Mouse (Mus musculus): ENCODE results near the gene Stk19.

GRCm38 (mm10) chr17:34862416-34863081, 25.8 kb upstream of the Stk19 start, which contains the start of gene Cfb:
- TF ChIP-seq CTCF (IDR thresholded peaks at IDR 0.05; ENCODE audit: low read depth) (no peak), EP300 (IDR thresholded peaks at IDR 0.05; ENCODE audit: low read depth) (no peak)

Data from liver, embryonic 14.5 days (tissue).